Mouse (Mus musculus): ENCODE results near the gene Ppp1r1b. TPM values are rescaled to one million over a fixed set of nuclear protein-coding genes. Genes with fewer than 3 reads are reported as not detected.
A peak's percentile ranks its signal among the peaks of the same experiment; 100 is the strongest.

The Ppp1r1b gene
- total RNA-seq, 1 experiment from 2014 or later = 0.63 TPM

- no peak for DNase-seq
Observed at GRCm38 (mm10) chr11:98347385-98348082, 670 bp upstream of the Ppp1r1b start.

GRCm38 (mm10) chr11:98349308-98349707 is 1.1 kb downstream of the Ppp1r1b start:
- no peak for DNase-seq

GRCm38 (mm10) chr11:98352272-98352990 is 4.2 kb downstream of the Ppp1r1b start:
- no peak for DNase-seq

DNA sequence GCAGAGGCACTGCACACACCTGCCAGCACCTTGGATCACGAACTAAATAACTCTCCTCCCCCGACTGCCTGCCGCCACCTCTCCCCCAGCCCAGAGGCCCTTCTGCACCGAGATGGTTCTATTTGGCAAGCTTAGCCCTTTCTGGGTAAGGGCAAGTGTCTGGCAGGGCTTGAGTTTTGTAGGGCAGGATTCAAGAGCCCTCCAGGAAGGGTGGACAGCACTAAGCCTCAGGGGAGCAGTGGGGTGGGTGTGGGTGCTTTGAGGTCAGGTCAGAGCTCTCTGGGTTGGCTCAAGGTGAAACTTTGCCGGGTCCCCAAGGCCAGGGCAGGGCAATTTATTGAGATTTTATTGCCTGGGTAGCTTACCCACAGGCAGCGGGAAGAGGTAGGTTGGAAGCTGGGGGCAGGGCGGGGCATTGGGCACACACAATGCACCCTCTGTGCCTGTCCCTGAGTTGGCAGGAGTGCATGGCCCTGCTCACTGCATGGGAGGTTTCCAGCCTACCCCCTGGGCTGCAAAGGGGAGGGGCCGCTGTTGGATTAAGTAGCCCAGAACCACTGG is 5.5 kb downstream of the Ppp1r1b start:
- no peak for DNase-seq

- DNase-seq = no peak
Observed at GRCm38 (mm10) chr11:98354445-98354844, 6.2 kb downstream of the Ppp1r1b start.

- peak; percentile 60 for DNase-seq
Observed at GRCm38 (mm10) chr11:98355732-98356299, 7.6 kb downstream of the Ppp1r1b start.

GRCm38 (mm10) chr11:98356625-98357394 is 8.6 kb downstream of the Ppp1r1b start:
- DNase-seq = no peak

GRCm38 (mm10) chr11:98357396-98358160 is 9.4 kb downstream of the Ppp1r1b start:
- no peak for DNase-seq

- peak; percentile 96 for DNase-seq
Observed at GRCm38 (mm10) chr11:98358161-98359083, 10.2 kb downstream of the Ppp1r1b start, which contains the start of gene Stard3. Stard3 (plus strand) TSS chr11:98358368.

- DNase-seq = no peak
Observed at GRCm38 (mm10) chr11:98360866-98361521, 12.8 kb downstream of the Ppp1r1b start.

- DNase-seq = no peak
Observed at GRCm38 (mm10) chr11:98363817-98364216, 15.6 kb downstream of the Ppp1r1b start.

GRCm38 (mm10) chr11:98364410-98364809 is 16.2 kb downstream of the Ppp1r1b start:
- no peak for DNase-seq

DNA sequence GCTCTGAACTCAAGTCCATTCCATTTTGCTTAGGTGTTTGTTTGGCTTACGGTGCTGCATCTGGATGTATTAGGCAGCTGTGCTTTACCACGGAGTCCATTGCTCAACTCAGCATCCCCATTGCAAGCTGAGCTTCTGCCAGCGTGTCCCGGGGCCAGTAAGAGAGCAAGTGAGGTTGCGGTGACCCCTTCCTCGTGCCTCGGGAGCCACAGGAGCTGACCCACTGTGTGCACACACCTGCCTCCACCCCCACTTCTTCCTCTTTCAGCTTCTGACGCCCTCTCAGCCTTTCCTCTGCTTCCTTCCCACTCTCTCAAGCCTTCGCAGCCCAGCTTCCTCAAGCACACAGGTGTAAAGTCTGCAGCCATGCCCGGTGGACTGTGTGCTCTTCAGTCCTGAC is 18.1 kb downstream of the Ppp1r1b start:
- no peak for DNase-seq

- DNase-seq = no peak
Observed at GRCm38 (mm10) chr11:98367171-98367862, 19.1 kb downstream of the Ppp1r1b start.

GRCm38 (mm10) chr11:98367863-98368186 is 19.6 kb downstream of the Ppp1r1b start:
- no peak for DNase-seq

GRCm38 (mm10) chr11:98369337-98369736 is 21.1 kb downstream of the Ppp1r1b start:
- no peak for DNase-seq

DNA sequence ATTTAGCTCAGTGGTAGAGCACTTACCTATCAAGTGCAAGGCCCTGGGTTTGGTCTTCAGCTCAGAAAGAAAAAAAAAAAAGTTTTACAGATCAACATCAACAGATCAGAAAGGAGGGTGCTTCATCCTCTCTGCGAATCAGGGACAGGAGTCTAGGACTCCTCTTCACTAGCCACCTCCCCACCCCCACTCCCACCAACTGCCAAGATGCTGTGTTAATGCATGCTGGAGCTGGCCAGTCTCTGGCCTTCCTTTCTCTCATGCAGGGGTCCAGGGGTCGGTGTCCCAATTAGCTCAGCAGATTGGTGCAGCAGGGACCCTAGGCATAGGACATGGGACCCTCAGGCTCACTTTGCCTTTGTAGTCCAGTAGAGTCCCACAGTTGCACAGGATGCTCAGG is 22.4 kb downstream of the Ppp1r1b start:
- DNase-seq = no peak

DNA sequence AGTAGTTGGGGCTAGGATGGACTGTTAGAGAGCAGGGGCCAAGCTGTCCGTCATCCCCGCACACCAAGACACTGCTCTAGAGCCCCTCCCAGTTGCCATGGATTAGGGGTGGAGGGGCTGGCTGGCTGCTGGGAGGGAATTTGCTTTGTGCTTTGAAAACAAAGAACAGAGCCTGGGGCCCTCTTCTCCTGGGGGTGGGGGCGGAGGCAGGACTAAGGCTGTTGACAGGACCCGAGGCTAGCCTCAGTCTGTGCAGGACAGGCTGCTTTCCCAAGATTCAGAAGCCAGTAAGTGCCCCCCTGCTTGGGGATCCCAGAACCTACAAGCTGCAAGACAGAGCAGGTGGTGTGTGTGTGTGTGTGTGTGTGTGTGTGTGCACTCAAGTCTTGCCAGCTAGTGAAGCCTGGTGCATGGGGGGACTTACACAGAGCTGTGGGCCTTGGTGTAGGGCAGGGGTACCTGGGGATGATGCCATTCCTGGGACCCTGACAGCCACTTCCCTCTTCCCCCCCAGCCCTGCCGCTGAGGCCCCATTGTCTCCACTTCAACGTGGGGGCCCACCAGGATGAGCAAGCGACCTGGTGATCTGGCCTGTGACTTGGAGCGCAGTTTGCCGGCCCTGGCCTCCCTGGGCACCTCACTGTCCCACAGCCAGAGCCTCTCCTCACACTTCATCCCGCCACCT is 23.5 kb downstream of the Ppp1r1b start:
- DNase-seq = no peak

DNA sequence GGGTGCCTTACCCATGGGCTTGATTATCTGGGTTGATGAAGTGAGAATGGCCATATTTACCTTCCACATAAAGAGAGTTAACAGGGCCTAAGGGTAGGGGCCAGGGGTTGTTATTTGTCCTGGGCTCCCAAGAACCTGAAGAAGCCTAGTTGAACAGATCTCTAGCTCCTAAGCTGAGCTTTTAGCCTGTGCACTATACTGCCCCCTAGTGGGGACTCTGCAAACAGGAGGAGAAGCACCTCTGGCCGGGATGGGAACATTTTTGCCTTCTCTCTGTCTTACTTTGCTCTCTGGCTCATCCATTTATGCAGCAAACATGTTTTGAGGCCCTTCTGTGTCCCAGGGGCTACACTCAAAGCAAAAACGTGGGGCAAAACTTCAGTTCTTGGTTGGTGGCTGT is 24.2 kb downstream of the Ppp1r1b start:
- DNase-seq = peak; percentile 82
